Mouse (Mus musculus): ENCODE measurements around the gene Igf1r. TPM values are rescaled to one million over a fixed set of nuclear protein-coding genes. Genes with fewer than 3 reads are reported as not detected.

Igf1r gene
- polyA plus RNA-seq, 1 experiment from 2014 or later, result 36.6 TPM

DNA sequence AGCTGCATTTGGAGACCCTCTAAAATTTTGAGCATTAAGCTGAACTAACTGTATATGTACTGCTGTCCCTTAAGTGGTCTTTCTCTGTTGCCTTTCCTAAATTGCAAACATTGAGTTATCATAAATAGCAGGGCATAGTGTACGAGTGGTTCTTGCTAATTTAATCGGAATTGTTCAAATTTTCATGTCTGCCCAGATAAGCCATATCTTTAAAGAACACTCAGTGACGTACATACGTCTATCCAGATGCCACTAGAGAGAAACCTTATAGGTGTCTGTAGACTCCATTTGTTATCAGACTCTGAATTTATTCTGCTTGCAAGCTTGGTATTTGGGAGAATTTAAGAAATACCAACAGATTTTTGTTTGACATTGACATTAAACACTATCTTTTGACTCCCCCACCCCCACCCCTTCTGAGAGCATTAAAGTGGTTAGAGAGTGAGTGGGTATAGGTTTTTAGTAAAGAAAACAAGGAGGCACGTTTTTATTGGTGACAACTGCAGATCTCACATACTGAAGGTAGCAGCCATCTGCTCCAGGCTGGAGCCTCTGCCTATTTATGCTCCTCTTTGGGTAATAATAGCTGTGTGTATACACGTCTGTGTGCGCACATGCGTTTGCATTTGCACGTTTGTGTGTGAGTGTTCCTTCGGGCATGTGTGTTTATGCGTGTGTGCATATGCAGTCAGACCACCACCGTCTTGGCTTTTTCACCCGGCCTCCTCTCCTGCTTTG, 58.9 kb downstream of the Igf1r start:
- Histone ChIP-seq H3K27me3 (no peaks in the 10 kb centered on the region), H3K27ac (no peak overlapping the region), H3K4me2 (replicated peaks) (no peak overlapping the region), H3K9ac (no peak overlapping the region), H3K36me3 (peaks cover 33% of the 10 kb centered on the region), H3K9me3 (peaks cover 4% of the 10 kb centered on the region; the same call in 1 of the 2 replicates), H3K4me1 (peaks cover 29% of the 10 kb centered on the region), H3K4me3 (no peak overlapping the region)
- WGBS, result 72% methylated on average over 13 of the region's 13 CpGs
- no peak for ATAC-seq (ENCODE audit: insufficient number of reproducible peaks, insufficient read depth, low FRiP score, low TSS enrichment)

DNA sequence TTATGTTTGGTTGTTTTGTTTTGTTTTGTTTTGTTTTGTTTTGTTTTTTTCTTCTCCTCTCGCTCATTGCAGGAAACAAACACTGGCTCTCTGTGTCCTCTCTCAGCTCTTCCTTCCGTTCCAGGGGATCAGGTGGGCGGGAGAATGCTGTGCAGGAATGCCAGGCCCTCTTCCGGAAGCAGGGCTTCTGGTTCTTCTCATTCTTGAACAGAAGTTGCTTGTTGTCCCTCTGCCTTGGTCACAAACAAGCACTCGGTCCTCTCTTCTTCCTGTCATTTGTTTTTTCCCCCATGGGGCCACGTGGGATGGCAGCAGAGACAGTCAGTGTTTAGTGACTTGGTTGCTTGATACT, 59.5 kb downstream of the Igf1r start:
- ATAC-seq (ENCODE audit: insufficient number of reproducible peaks, insufficient read depth, low FRiP score, low TSS enrichment), result no peak
- Histone ChIP-seq H3K4me2 (replicated peaks) (no peak overlapping the region), H3K9me3 (peaks cover 4% of the 10 kb centered on the region; the same call in 1 of the 2 replicates), H3K36me3 (peaks cover 33% of the 10 kb centered on the region), H3K9ac (no peak overlapping the region), H3K27me3 (no peaks in the 10 kb centered on the region), H3K4me1 (peaks cover 32% of the 10 kb centered on the region), H3K4me3 (no peak overlapping the region), H3K27ac (no peak overlapping the region)
- 33% methylated on average over 6 of the region's 6 CpGs for WGBS

DNA sequence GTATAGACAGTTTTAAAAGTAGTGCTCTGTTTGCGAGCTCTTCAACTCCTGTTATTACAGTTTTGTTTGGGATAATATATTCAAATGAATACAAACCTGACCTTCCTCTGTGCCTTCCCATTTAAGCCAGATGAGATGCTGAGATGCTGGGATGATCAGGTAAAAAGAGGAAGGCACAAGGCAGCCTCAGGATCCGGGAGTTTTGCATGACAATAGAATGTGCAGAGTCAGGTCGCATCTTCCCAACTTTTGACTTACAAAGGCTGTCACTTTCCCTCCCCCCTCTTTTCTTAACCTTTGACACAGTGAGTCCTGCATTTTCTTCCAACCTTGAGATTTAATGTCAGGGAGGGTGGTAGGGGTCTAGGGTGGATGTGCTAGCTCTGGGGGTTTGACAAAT, 61.9 kb downstream of the Igf1r start:
- peaks cover 22% of the 10 kb centered on the region for H3K36me3 ChIP-seq
- 81% methylated on average over 3 of the region's 3 CpGs for WGBS
- no peak overlapping the region for H3K4me3 ChIP-seq
- no peak for ATAC-seq (ENCODE audit: insufficient number of reproducible peaks, insufficient read depth, low FRiP score, low TSS enrichment)
- no peak overlapping the region for H3K27ac ChIP-seq
- peaks cover 31% of the 10 kb centered on the region for H3K4me1 ChIP-seq
- no peak overlapping the region for H3K4me2 ChIP-seq (replicated peaks)
- H3K9ac ChIP-seq, result no peak overlapping the region
- H3K27me3 ChIP-seq, result no peaks in the 10 kb centered on the region
- H3K9me3 ChIP-seq, result peaks cover 4% of the 10 kb centered on the region; the same call in 1 of the 2 replicates

DNA sequence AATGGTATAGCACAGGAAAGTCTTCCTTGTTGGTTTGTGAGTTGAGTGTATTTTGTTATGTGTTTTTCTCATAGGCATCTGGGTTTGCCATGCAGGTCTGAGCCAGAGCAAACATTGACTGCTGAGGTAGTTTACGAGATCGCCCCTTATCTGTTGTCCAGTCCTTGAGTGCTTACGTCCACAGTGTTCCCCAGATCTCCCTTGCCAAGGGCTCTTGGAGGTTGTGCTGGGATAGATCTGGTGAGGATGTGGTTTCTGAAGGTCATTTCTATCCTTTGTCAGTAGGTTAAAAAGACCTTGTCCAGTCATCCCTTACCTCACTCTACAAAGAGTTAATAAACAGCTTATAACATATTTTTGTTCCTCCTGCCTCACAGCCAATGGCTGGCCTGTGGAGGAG, 62.8 kb downstream of the Igf1r start:
- ATAC-seq (ENCODE audit: insufficient number of reproducible peaks, insufficient read depth, low FRiP score, low TSS enrichment), result no peak
- WGBS, result 94% methylated on average over 3 of the region's 3 CpGs
- peaks cover 24% of the 10 kb centered on the region for H3K4me1 ChIP-seq
- H3K9me3 ChIP-seq, result peaks cover 4% of the 10 kb centered on the region; the same call in 1 of the 2 replicates
- no peak overlapping the region for H3K9ac ChIP-seq
- H3K27me3 ChIP-seq, result no peaks in the 10 kb centered on the region
- peaks cover 21% of the 10 kb centered on the region for H3K36me3 ChIP-seq
- no peak overlapping the region for H3K27ac ChIP-seq
- H3K4me2 ChIP-seq (replicated peaks), result no peak overlapping the region
- H3K4me3 ChIP-seq, result no peak overlapping the region

DNA sequence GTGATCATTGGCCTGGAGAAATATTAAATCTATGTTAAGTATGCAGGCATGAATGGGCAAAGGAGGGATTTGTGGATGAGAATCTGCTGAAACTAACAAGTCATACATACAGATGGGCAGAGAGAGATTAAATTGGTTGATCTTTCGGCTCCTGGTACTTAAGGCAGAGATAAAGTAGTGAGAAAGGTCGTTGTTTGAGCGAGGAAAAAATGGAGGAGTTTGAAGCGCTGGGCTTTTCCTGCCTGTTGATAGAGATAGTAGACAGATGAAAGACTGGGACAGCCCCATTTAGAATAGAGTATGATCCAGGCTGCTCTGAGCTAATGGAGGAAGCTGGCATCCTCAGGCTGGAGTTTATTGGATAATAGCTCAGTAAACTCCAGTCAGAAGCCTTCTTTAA, 65.4 kb downstream of the Igf1r start:
- Histone ChIP-seq H3K27ac (no peak overlapping the region), H3K9me3 (peaks cover 4% of the 10 kb centered on the region; the same call in 1 of the 2 replicates), H3K4me1 (peaks cover 3% of the 10 kb centered on the region; the same call in 1 of the 2 replicates), H3K4me2 (replicated peaks) (no peak overlapping the region), H3K27me3 (no peaks in the 10 kb centered on the region), H3K9ac (no peak overlapping the region), H3K36me3 (peaks cover 21% of the 10 kb centered on the region), H3K4me3 (no peak overlapping the region)
- WGBS, result 82% methylated on average over 4 of the region's 4 CpGs
- no peak for ATAC-seq (ENCODE audit: insufficient number of reproducible peaks, insufficient read depth, low FRiP score, low TSS enrichment)

DNA sequence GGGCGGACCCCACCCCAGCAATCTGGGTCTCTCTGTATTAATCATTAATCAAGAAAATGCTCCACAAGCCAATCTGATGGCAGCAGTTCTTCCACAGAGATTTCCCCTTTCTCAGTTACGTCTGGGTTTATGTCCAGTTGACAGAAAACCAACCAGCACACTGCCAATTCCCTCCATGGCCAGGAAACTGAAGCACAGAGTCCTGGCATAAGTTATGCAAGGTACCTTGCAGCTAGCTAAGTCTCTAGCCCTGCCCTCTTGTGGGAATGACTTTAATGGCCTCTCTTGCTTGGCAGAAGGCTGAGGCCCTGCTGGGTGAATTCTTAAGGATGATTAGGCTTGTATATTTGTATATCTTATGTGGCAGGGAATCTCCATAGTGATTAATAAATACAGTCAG, 67.9 kb downstream of the Igf1r start:
- Histone ChIP-seq H3K9me3 (peaks cover 4% of the 10 kb centered on the region; the same call in 1 of the 2 replicates), H3K36me3 (peaks cover 17% of the 10 kb centered on the region), H3K4me3 (no peak overlapping the region), H3K4me1 (peaks cover 7% of the 10 kb centered on the region), H3K9ac (no peak overlapping the region), H3K27me3 (no peaks in the 10 kb centered on the region), H3K27ac (no peak overlapping the region), H3K4me2 (replicated peaks) (no peak overlapping the region)
- ATAC-seq (ENCODE audit: insufficient number of reproducible peaks, insufficient read depth, low FRiP score, low TSS enrichment), result no peak
- 89% methylated on average over 2 of the region's 2 CpGs for WGBS

DNA sequence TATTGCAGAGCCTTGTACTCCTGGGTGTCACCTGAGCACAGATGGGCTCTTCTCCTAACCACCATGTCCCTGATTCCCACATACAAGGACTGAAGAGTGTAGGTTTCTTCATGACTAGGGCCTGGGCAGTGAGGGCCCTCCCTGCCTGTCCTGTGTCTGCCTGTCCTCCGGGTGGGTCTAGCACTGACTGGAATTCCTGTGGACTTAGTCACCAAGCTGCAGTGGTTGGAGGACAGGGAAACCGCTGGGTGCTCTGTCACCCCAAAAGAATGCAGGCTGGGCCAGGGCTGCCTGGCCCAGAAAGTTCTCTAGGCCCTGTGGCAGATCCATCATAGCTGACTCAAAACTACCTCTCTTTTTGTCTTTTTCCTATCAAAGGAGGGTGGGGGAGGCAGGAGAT, 69.1 kb downstream of the Igf1r start:
- no peak overlapping the region for H3K4me3 ChIP-seq
- H3K9me3 ChIP-seq, result no peaks in the 10 kb centered on the region
- ATAC-seq (ENCODE audit: insufficient number of reproducible peaks, insufficient read depth, low FRiP score, low TSS enrichment), result no peak
- H3K9ac ChIP-seq, result 0 out of 2 replicates have a peak overlapping the region, but pooled peaks have one; percentile 19
- peaks cover 10% of the 10 kb centered on the region for H3K4me1 ChIP-seq
- no peaks in the 10 kb centered on the region for H3K27me3 ChIP-seq
- no peak overlapping the region for H3K27ac ChIP-seq
- H3K36me3 ChIP-seq, result peaks cover 11% of the 10 kb centered on the region; the same call in 1 of the 2 replicates
- WGBS, result 68% methylated on average over 2 of the region's 2 CpGs
- H3K4me2 ChIP-seq (replicated peaks), result no peak overlapping the region

DNA sequence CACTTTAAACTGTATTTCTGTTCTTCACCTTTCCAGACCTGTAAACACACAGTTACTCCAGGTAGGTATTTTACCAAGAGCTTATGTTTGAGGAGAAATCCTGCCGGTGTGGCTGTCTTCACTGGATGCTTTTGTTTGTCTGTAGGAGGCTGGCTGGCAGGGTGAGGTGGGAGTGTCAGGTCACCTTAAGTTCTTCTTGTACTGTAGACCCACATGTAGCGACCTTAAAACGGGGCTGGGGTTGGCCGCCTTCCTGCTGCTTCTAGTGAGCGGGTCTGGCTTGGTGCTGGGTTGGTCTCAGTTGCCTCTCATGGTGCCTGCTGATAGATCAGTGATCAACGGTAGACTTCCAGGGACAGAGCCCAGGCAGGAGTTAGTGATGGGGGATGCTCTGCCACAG, 69.6 kb downstream of the Igf1r start:
- Histone ChIP-seq H3K4me2 (replicated peaks) (no peak overlapping the region), H3K27me3 (no peaks in the 10 kb centered on the region), H3K9me3 (no peaks in the 10 kb centered on the region), H3K4me1 (peaks cover 7% of the 10 kb centered on the region), H3K4me3 (no peak overlapping the region), H3K9ac (no peak overlapping the region), H3K27ac (no peak overlapping the region), H3K36me3 (peaks cover 11% of the 10 kb centered on the region; the same call in 1 of the 2 replicates)
- no peak for ATAC-seq (ENCODE audit: insufficient number of reproducible peaks, insufficient read depth, low FRiP score, low TSS enrichment)
- 80% methylated on average over 6 of the region's 6 CpGs for WGBS

DNA sequence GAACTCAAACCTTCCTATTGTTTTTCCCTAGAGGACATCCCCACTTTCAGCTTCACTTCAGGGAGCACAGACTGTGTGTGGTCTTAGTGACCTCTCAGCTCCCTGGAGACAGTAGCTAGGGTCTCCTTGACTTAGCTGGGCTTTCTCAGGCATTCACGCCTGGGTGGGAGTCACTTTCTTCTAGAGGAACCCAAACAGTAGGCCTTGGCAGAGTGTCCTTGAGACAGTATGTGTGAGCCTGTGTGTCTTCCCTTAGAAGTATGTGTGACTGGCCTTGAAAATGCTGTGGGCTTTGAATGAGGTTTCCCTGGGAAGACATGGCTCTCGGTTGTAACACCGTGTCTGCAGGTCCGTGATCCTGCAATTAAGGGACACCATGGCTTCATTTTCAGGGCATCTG, 71.3 kb downstream of the Igf1r start:
- Histone ChIP-seq H3K9me3 (no peaks in the 10 kb centered on the region), H3K9ac (no peak overlapping the region), H3K4me1 (peaks cover 8% of the 10 kb centered on the region), H3K27me3 (no peaks in the 10 kb centered on the region), H3K27ac (no peak overlapping the region), H3K4me3 (no peak overlapping the region), H3K4me2 (replicated peaks) (no peak overlapping the region), H3K36me3 (peaks cover 11% of the 10 kb centered on the region; the same call in 1 of the 2 replicates)
- ATAC-seq (ENCODE audit: insufficient number of reproducible peaks, insufficient read depth, low FRiP score, low TSS enrichment), result no peak
- 82% methylated on average over 4 of the region's 4 CpGs for WGBS

DNA sequence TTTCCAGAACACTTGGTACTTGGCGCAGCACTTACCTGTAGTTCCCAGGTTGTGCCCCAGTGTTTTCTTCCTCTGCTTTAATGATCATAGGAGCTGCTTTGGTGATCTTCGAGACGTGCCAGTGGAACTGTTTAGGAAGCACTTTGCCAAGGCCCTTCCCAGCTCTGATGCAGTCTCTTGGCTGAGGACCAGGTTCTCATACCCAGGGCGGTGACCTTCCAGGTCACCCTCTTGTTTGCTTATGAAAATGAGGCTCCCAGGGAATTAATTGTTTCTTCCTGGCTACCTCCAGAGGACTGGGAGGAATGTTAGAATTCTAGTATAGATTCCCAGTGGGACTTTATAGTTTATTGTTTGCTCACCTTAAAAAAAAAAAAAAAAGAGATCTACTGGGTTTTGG, 72.0 kb downstream of the Igf1r start:
- H3K36me3 ChIP-seq, result peaks cover 5% of the 10 kb centered on the region; the same call in 1 of the 2 replicates
- H3K27ac ChIP-seq, result no peak overlapping the region
- no peaks in the 10 kb centered on the region for H3K9me3 ChIP-seq
- ATAC-seq (ENCODE audit: insufficient number of reproducible peaks, insufficient read depth, low FRiP score, low TSS enrichment), result no peak
- H3K4me1 ChIP-seq, result peaks cover 15% of the 10 kb centered on the region
- H3K4me2 ChIP-seq (replicated peaks), result no peak overlapping the region
- 82% methylated on average over 4 of the region's 4 CpGs for WGBS
- no peaks in the 10 kb centered on the region for H3K27me3 ChIP-seq
- H3K9ac ChIP-seq, result no peak overlapping the region
- H3K4me3 ChIP-seq, result no peak overlapping the region

DNA sequence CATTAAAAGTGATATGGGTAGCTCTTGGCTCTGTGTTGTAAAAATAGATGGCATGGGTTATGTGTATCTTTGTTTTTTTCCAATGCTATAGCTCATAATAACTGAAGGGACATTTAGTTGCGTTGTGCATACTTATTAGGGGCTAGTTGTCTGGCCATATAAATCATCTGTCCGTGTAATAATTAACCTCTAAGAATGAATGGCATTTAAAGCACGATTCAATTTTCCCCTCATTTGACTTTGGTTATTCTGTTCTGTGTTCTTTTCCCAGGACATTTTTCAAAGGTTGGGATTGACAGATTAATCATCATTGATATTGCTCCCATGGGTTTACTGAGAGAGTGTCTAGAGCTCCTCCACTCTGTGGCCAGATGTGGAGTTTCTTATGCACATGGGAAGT, 72.8 kb downstream of the Igf1r start:
- no peak overlapping the region for H3K27ac ChIP-seq
- ATAC-seq (ENCODE audit: insufficient number of reproducible peaks, insufficient read depth, low FRiP score, low TSS enrichment), result no peak
- no peak overlapping the region for H3K4me2 ChIP-seq (replicated peaks)

DNA sequence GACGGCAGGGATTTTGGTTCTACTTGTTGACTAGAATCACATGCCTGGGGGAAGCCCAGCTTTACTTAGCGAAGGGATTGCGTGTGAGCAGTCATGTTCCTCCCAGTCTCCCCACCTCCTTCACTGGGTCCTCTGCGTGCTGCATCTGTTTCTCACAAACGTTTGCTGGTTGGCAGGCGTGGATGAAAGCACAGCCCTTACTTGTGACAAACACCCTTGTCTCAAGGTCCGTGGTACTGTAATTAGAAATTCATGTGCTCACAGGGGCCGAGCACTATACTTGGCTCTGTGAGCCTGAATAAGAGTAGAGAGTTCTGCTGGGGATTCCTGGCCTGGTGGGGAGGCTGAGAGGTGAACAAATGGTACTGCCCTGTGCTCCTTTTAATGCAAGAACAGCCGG, 73.4 kb downstream of the Igf1r start:
- 56% methylated on average over 9 of the region's 9 CpGs for WGBS
- peaks cover 30% of the 10 kb centered on the region for H3K4me1 ChIP-seq
- no peak for ATAC-seq (ENCODE audit: insufficient number of reproducible peaks, insufficient read depth, low FRiP score, low TSS enrichment)

More for the DNA sequence above, 72.8 kb downstream of the Igf1r start:
- Histone ChIP-seq H3K36me3 (0 out of 2 replicates have a peak, but pooled peaks cover 3% of the 10 kb centered on the region), H3K4me3 (no peak overlapping the region), H3K4me1 (peaks cover 23% of the 10 kb centered on the region), H3K27me3 (no peaks in the 10 kb centered on the region), H3K9me3 (no peaks in the 10 kb centered on the region), H3K9ac (no peak overlapping the region)
- WGBS, result 68% methylated on average over 3 of the region's 3 CpGs

More for the DNA sequence above, 73.4 kb downstream of the Igf1r start:
- Histone ChIP-seq H3K27ac (no peak overlapping the region), H3K4me2 (replicated peaks) (no peak overlapping the region), H3K9ac (no peak overlapping the region), H3K9me3 (no peaks in the 10 kb centered on the region), H3K36me3 (0 out of 2 replicates have a peak, but pooled peaks cover 3% of the 10 kb centered on the region), H3K27me3 (no peaks in the 10 kb centered on the region), H3K4me3 (no peak overlapping the region)

Data from embryonic facial prominence, embryonic 12.5 days (tissue).